Mouse (Mus musculus) embryonic facial prominence, embryonic 14.5 days (tissue): ENCODE measurements around the gene Ppil6. TPM values are rescaled to one million over a fixed set of nuclear protein-coding genes. Genes with fewer than 3 reads are reported as not detected.

ENCODE experiments used
- ATAC-seq: fragments of 200-750 bp; cut with Nextera tagmentation; 2 replicates; pipeline ENCODE4 v1.8.0; 2017; ENCODE audit warnings: low read depth, moderate number of reproducible peaks, moderate TSS enrichment
- DNase-seq: peaks from one replicate; pipeline ENCODE4 v3.0.0-alpha.2; 2015; ENCODE audit warnings: low spot score
- H3K27ac ChIP-seq: fragments of 300-500 bp; sonication (generic); replicated peaks from 2 replicates; pipeline ENCODE4 v1.5.1; 2014; ENCODE audit warnings: low read depth, mild to moderate bottlenecking, low read length, moderate library complexity
- H3K27me3 ChIP-seq: fragments of 300-500 bp; sonication (generic); replicated peaks from 2 replicates; pipeline ENCODE4 v1.6.1; 2014; ENCODE audit warnings: low read length; ENCODE audit not compliant: control insufficient read depth, insufficient read depth
- H3K36me3 ChIP-seq: fragments of 300-500 bp; sonication (generic); 2 replicates; pipeline ENCODE4 v1.6.1; 2014; ENCODE audit warnings: low read length, mixed read lengths; ENCODE audit not compliant: control insufficient read depth, insufficient read depth
- H3K4me1 ChIP-seq: fragments of 300-500 bp; sonication (generic); 2 replicates; pipeline ENCODE4 v1.6.1; 2014; ENCODE audit warnings: antibody characterized with exemption, low read length; ENCODE audit not compliant: control insufficient read depth, insufficient read depth
- H3K4me2 ChIP-seq: fragments of 300-500 bp; sonication (generic); 2 replicates; pipeline ENCODE4 v1.6.1; 2014; ENCODE audit warnings: low read depth, mild to moderate bottlenecking, low read length, moderate library complexity, mixed read lengths
- H3K4me3 ChIP-seq: fragments of 300-500 bp; sonication (generic); 2 replicates; pipeline ENCODE4 v1.5.1; 2014; ENCODE audit warnings: low read depth, mild to moderate bottlenecking, low read length
- H3K9ac ChIP-seq: fragments of 300-500 bp; sonication (generic); 2 replicates; pipeline ENCODE4 v1.6.1; 2014; ENCODE audit warnings: low read depth, mild to moderate bottlenecking, low read length, moderate library complexity, mixed read lengths
- H3K9me3 ChIP-seq: fragments of 300-500 bp; sonication (generic); 2 replicates; pipeline ENCODE4 v1.6.1; 2016; ENCODE audit warnings: low read length; ENCODE audit not compliant: control insufficient read depth
- whole genome bisulfite sequencing: fragments of 180-500 bp; shearing (Covaris S2); extraction: QIAGEN DNeasy Blood & Tissue Kit; methylation state at CpG from one replicate; pipeline ENCODE4 v1.1.7; 2014; 5-methylcytosine and 5-hydroxymethylcytosine counted together
- polyA plus RNA-seq: library from polyadenylated mRNA; unstranded; fragments of >200 nt; fragmentation: Nextera tagmentation; extraction: Ambion mirVana; gene quantifications from 2 replicates; pipeline ENCODE4 v1.2.1, GENCODE M21; 2014

The Ppil6 gene
- polyA plus RNA-seq, 1 experiment from 2014 or later: 2.0 TPM

DNA sequence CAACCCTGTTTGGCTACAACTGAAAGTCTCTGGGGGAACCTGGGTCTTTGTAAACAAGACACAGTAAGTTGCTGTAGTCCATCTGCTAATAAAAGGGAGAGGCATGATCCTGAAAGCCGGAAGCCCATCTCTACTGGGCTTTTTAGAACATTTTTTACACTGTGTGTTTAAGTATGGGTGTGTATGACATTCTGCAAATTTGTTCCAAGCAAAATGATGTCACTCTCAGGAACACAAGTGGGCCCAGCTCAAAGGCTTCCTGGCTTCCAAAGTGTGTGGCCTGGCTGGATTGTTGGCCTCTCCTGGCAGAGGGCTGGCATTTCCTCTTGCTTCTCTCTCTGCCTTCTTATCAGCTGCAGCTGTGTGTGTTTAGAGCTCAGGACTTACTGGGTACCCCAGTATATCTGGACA lies 15.3 kb upstream of the Ppil6 start:
- H3K4me3 ChIP-seq: no peak overlapping the region
- DNase-seq (no peak), ATAC-seq (no peak)
- H3K9ac ChIP-seq: no peak overlapping the region
- H3K36me3 ChIP-seq: no peaks in the 10 kb centered on the region
- 63% methylated on average over 1 of the region's 1 CpGs for WGBS
- no peak overlapping the region for H3K4me2 ChIP-seq
- H3K9me3 ChIP-seq: no peaks in the 10 kb centered on the region
- H3K4me1 ChIP-seq: peaks cover 14% of the 10 kb centered on the region
- no peaks in the 10 kb centered on the region for H3K27me3 ChIP-seq
- H3K27ac ChIP-seq: 0 out of 2 replicates have a peak overlapping the region, but pooled peaks have one; percentile 15

DNA sequence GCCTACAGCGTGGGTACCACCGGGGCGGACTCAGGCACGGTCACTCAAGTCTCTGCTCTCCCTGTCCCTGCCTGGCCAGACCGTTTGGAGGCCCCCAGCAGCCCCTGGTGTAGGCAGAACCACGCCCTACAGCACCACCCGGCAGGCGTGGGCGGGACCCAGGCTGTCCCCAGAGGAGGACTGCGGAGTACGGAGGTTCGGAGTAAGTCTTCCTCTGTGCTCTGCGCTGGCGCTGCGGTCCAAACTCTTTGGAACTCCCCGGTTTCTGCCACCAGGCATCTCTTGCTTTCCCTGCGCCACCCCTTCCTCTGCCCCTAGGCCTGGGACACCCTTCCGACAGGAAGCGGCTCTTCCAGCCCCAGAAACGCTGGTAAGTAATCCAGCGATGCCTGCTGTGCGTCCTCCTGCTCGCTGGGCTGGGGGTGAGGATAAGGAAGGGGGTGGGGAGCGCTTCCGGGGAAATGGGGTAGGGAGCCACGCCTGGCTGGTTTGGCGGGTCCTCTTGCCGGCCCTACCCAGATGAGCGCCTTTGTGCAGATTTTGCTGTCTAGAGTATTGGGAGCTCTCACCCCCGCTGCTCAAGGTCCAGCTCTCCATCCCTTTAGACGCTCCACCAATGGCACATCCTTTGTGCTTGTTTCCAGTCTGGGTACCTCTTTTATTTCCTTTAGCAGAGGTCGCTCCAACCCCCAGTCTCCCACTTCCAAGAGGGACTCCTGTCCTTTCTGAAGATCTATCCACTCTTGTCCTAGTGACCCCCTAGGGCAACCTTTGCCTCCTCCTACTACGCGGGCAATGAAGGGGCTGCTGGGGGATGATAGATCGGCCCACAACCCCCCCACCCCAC lies 13.8 kb upstream of the Ppil6 start, which contains the start of gene Mical1:
TSS of gene Mical1 (plus strand) at position 144 of the 847 bp plus-strand sequence.
- H3K4me1 ChIP-seq: peaks cover 14% of the 10 kb centered on the region
- peaks cover 11% of the 10 kb centered on the region; the same call in 1 of the 2 replicates for H3K36me3 ChIP-seq
- ATAC-seq (peak; percentile 75), DNase-seq (peak; percentile 79)
- WGBS: 0% methylated on average over 30 of the region's 35 CpGs
- no peaks in the 10 kb centered on the region for H3K9me3 ChIP-seq
- H3K27me3 ChIP-seq: no peaks in the 10 kb centered on the region
- peak within 1 kb of the TSS; percentile 79 for H3K27ac ChIP-seq
- H3K4me3 ChIP-seq: peak within 1 kb of the TSS; percentile 53
- peak within 1 kb of the TSS; percentile 72 for H3K9ac ChIP-seq
- peak within 1 kb of the TSS; percentile 90 for H3K4me2 ChIP-seq

DNA sequence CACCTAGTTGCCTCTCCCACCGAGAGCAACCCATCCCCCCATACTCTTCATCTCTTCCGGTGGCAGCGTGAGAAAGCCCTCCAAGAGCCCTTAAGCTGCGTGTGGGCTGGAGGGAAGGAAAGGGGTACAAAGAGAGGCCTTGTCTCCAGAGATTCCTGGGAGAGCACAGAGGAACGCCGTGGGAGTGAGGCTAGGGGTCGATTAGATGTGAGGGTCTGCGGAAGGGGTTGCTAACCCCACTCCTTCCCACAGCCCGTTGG lies 13.3 kb upstream of the Ppil6 start:
- H3K4me3 ChIP-seq: peak overlapping the region; percentile 53
- peak overlapping the region; percentile 90 for H3K4me2 ChIP-seq
- no peaks in the 10 kb centered on the region for H3K27me3 ChIP-seq
- peak overlapping the region; percentile 79 for H3K27ac ChIP-seq
- H3K9ac ChIP-seq: peak overlapping the region; percentile 72
- H3K4me1 ChIP-seq: peaks cover 14% of the 10 kb centered on the region
- peaks cover 16% of the 10 kb centered on the region; the same call in 1 of the 2 replicates for H3K36me3 ChIP-seq
- H3K9me3 ChIP-seq: no peaks in the 10 kb centered on the region
- WGBS: 0% methylated on average over 9 of the region's 9 CpGs
- DNase-seq: peak; percentile 68
- ATAC-seq: peak; percentile 20; the same call in 1 of the 2 replicates

DNA sequence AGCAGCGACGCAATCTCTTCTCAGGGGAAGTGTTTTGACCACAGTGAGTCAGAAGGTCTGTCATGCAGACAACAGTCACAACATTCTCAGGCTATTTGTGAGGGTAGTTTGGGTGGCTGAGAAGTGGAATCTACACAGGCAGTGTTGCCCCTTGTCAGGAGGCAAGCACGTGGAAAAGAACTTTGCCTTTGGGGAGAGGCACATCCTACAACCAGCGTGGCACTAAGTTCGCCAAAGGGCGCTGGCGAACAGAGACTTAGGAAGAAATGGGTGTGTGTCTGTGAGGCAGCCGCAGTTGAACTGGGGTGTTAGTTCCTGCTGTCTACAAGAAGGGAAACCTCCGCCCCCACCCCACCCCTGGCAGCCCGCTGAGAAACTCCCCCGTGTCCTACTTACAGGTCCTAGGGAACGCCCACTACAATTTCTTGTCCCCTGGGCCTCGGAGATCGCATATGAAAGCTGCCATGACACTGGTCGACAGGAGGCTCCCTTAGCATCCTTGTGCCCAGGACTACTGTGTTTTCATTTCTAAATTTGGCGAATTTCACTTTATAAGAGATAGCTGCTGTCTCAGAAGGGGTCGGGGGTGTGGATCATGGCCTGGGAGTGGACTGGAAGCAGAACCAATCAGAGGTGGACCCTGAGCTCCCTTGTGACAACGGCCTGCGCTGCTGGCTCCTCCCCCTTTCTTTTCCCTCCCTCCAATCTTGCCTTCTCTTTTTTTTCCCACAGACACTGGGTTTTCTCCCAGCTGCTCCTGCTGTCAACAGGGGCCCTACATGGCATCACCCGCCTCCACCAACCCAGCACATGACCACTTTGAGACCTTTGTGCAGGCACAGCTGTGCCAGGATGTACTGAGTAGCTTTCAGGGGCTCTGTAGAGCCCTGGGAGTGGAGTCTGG lies 12.7 kb upstream of the Ppil6 start:
- Histone ChIP-seq H3K27ac (peak overlapping the region; percentile 79), H3K27me3 (no peaks in the 10 kb centered on the region), H3K4me2 (peak overlapping the region; percentile 90), H3K36me3 (peaks cover 22% of the 10 kb centered on the region; the same call in 1 of the 2 replicates), H3K9ac (peak overlapping the region; percentile 72), H3K9me3 (no peaks in the 10 kb centered on the region), H3K4me1 (peaks cover 14% of the 10 kb centered on the region), H3K4me3 (peak overlapping the region; percentile 53)
- 3% methylated on average over 18 of the region's 20 CpGs for WGBS
- ATAC-seq (peak; percentile 82), DNase-seq (peak; percentile 87)

DNA sequence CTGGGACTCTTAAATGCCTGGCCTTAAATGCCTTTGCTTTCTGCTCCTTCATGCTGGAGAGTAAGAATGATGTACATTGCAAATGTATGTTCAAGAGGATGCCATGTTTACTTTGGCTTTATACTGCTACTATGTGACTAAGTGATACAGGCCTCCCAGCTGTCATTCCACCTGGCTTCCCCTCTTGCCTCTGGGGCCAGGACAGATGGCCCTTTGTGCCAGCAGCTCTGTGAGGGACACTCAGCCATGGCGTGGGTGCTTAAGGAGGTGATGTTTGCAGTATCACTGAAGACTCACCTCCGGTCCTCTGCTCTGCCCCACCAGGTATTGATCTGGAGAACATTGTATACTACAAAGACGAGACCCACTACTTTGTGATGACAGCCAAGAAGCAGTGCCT lies 10.3 kb upstream of the Ppil6 start:
- Histone ChIP-seq H3K27me3 (no peaks in the 10 kb centered on the region), H3K27ac (no peak overlapping the region), H3K4me3 (no peak overlapping the region), H3K4me1 (peaks cover 14% of the 10 kb centered on the region), H3K9ac (no peak overlapping the region), H3K9me3 (no peaks in the 10 kb centered on the region), H3K36me3 (peaks cover 46% of the 10 kb centered on the region), H3K4me2 (no peak overlapping the region)
- DNase-seq: no peak
- no peak for ATAC-seq
- 83% methylated on average over 3 of the region's 3 CpGs for WGBS

DNA sequence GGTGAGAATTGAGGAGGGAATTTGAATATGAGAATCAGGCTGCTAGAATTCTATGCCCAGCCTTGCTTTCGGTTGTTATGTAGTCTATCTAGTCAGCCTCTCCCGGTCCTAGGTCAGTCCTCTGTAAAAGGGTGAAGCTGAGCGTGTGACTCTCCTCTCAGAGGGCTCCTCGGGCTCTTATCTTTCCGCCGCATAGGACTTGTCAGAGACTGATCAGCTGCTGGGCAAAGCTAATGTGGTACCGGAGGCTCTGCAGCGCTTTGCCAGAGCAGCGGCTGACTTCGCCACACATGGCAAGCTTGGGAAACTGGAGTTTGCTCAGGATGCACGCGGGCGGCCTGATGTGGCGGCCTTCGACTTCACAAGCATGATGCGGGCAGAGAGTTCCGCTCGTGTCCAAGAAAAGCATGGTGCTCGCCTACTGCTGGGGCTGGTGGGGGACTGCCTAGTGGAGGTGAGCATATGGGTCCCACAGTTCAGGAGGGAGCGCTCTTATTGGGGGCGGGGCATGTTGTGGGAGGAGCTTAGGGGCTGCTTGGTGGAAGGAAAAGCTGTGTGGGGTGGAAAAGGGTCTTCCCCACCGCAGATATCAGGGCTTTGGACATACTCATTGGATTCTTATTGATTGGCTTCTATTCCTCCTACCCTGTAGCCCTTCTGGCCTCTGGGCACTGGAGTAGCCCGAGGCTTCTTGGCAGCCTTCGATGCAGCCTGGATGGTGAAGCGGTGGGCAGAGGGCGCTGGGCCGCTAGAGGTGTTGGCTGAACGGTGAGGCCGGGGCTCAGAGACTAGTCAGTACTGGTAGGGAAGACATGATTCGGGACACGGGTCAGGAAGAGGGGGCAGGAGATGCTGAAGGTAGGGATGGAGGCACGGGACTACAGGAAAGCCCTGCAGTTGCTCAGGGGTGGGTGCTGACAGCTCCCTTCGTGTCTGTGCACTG lies 9.0 kb upstream of the Ppil6 start:
- DNase-seq (no peak), ATAC-seq (no peak)
- Histone ChIP-seq H3K36me3 (peaks cover 59% of the 10 kb centered on the region), H3K9me3 (no peaks in the 10 kb centered on the region), H3K9ac (no peak overlapping the region), H3K4me2 (no peak overlapping the region), H3K27ac (no peak overlapping the region), H3K4me3 (no peak overlapping the region), H3K4me1 (peaks cover 11% of the 10 kb centered on the region), H3K27me3 (no peaks in the 10 kb centered on the region)
- 70% methylated on average over 33 of the region's 33 CpGs for WGBS

DNA sequence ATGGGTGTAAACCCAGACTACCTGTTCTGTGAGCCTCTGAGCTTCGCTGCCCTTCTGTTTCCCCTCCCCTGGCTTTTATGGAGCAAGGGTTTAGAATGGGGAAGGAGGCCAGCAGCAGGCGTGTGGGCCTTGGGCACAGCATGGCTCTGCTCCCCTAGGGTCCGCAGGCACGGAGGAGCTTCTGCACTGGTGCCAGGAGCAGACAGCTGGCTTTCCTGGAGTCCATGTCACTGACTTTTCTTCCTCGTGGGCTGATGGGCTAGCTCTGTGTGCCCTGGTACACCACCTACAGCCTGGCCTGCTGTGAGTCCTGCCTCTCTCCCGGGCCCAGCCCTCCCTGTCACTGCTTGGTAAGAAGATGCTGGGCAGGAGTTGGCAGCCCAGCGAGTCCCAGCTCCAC lies 7.8 kb upstream of the Ppil6 start:
- WGBS: 79% methylated on average over 7 of the region's 7 CpGs
- peaks cover 71% of the 10 kb centered on the region for H3K36me3 ChIP-seq
- no peak overlapping the region for H3K9ac ChIP-seq
- H3K4me1 ChIP-seq: peaks cover 6% of the 10 kb centered on the region
- no peaks in the 10 kb centered on the region for H3K27me3 ChIP-seq
- no peak overlapping the region for H3K4me3 ChIP-seq
- no peak overlapping the region for H3K4me2 ChIP-seq
- no peak overlapping the region for H3K27ac ChIP-seq
- ATAC-seq: no peak
- no peak for DNase-seq
- H3K9me3 ChIP-seq: no peaks in the 10 kb centered on the region

DNA sequence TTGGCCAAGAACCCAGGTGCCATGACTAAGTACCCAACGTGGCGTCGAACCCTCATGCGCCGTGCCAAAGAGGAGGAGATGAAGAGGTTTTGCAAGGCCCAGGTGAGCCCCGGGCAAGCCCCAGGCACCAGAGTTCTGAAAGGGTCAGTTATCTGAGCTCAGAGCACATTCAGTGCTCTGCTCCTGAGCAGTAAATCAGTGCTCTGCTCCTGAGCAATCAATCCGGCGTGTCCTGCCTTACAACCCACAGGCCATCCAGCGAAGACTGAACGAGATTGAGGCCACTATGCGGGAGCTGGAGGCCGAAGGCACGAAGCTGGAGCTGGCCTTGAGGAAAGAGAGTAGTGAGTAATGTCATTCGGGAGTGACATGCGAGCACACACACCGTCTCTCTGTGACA lies 4.5 kb upstream of the Ppil6 start:
- no peak for DNase-seq
- H3K4me1 ChIP-seq: peaks cover 12% of the 10 kb centered on the region
- H3K27me3 ChIP-seq: no peaks in the 10 kb centered on the region
- no peak overlapping the region for H3K27ac ChIP-seq
- no peaks in the 10 kb centered on the region for H3K9me3 ChIP-seq
- WGBS: 93% methylated on average over 16 of the region's 16 CpGs
- H3K9ac ChIP-seq: no peak overlapping the region
- H3K36me3 ChIP-seq: peaks cover 75% of the 10 kb centered on the region
- H3K4me3 ChIP-seq: no peak overlapping the region
- ATAC-seq: no peak
- no peak overlapping the region for H3K4me2 ChIP-seq
